Mouse (Mus musculus) forebrain, embryonic 16.5 days (tissue): Measurements from ENCODE around the gene Prr3. TPM values are rescaled to one million over a fixed set of nuclear protein-coding genes. Genes with fewer than 3 reads are reported as not detected.
A peak's percentile ranks its signal among the peaks of the same experiment; 100 is the strongest.

Experiments used
- ATAC-seq: fragments of 200-750 bp; cut with Nextera tagmentation; 2 replicates; pipeline ENCODE4 v1.8.0; 2017; ENCODE audit warnings: mild to moderate bottlenecking, moderate library complexity
- H3K27ac ChIP-seq: fragments of 300-500 bp; sonication (generic); 2 replicates; pipeline ENCODE4 v1.5.1; 2014; ENCODE audit warnings: low read length, control low read depth
- H3K27me3 ChIP-seq: fragments of 300-500 bp; sonication (generic); replicated peaks from 2 replicates; pipeline ENCODE4 v1.6.1; 2014; ENCODE audit warnings: low read length; ENCODE audit not compliant: control insufficient read depth, insufficient read depth
- H3K36me3 ChIP-seq: fragments of 300-500 bp; sonication (generic); 2 replicates; pipeline ENCODE4 v1.6.1; 2014; ENCODE audit not compliant: control insufficient read depth, insufficient read depth
- H3K4me1 ChIP-seq: fragments of 300-500 bp; sonication (generic); replicated peaks from 2 replicates; pipeline ENCODE4 v1.6.1; 2014; ENCODE audit warnings: low read length; ENCODE audit not compliant: control insufficient read depth, insufficient read depth
- H3K4me2 ChIP-seq: fragments of 300-500 bp; sonication (generic); 2 replicates; pipeline ENCODE4 v1.6.1; 2014; ENCODE audit warnings: mild to moderate bottlenecking, low read length, control low read depth
- H3K4me3 ChIP-seq: fragments of 300-500 bp; sonication (generic); replicated peaks from 2 replicates; pipeline ENCODE4 v1.5.1; 2014; ENCODE audit warnings: mild to moderate bottlenecking, low read length, control low read depth
- H3K9ac ChIP-seq: fragments of 300-500 bp; sonication (generic); replicated peaks from 2 replicates; pipeline ENCODE4 v1.6.1; 2014; ENCODE audit warnings: low read depth, low read length, control low read depth
- H3K9me3 ChIP-seq: fragments of 300-500 bp; sonication (generic); 2 replicates; pipeline ENCODE4 v1.6.1; 2016; ENCODE audit warnings: low read length; ENCODE audit not compliant: control insufficient read depth
- WGBS: fragments of 180-500 bp; shearing (Covaris S2); extraction: QIAGEN DNeasy Blood & Tissue Kit; methylation state at CpG from one replicate; pipeline ENCODE4 v1.1.7; 2014; 5-methylcytosine and 5-hydroxymethylcytosine counted together
- polyA plus RNA-seq: library from polyadenylated mRNA; unstranded; fragments of >200 nt; fragmentation: Nextera tagmentation; extraction: Ambion mirVana; gene quantifications from 2 replicates; pipeline ENCODE4 v1.2.1, GENCODE M21; 2015

Gene Prr3
- polyA plus RNA-seq = 78.9 and 93.2 TPM in 2 replicates

- H3K36me3 ChIP-seq = peaks cover 7% of the 10 kb centered on the region; the same call in 1 of the 2 replicates
- peaks cover 17% of the 10 kb centered on the region for H3K4me1 ChIP-seq
- WGBS = under 1% methylated on average over 83 of the region's 109 CpGs
- H3K4me2 ChIP-seq = peak within 1 kb of the TSS; percentile 79
- H3K9me3 ChIP-seq = no peaks in the 10 kb centered on the region
- no peaks in the 10 kb centered on the region for H3K27me3 ChIP-seq
- ATAC-seq = peak; percentile 79
- H3K4me3 ChIP-seq = peak within 1 kb of the TSS; percentile 97
- peak within 1 kb of the TSS; percentile 96 for H3K27ac ChIP-seq
- peak within 1 kb of the TSS; percentile 76 for H3K9ac ChIP-seq
Measured at GRCm38 (mm10) chr17:35979401-35980362, at the start of gene Prr3, which contains the start of gene Gnl1. Prr3 (minus strand) TSS chr17:35980236. Gnl1 (plus strand) TSS chr17:35979851.

GRCm38 (mm10) chr17:36028879-36029619 is 49.0 kb upstream of the Prr3 start:
- no peaks in the 10 kb centered on the region for H3K27me3 ChIP-seq
- ATAC-seq = no peak
- no peaks in the 10 kb centered on the region for H3K36me3 ChIP-seq
- H3K9me3 ChIP-seq = no peaks in the 10 kb centered on the region
- no peak overlapping the region for H3K4me3 ChIP-seq
- peaks cover 9% of the 10 kb centered on the region; the same call in 1 of the 2 replicates for H3K4me1 ChIP-seq
- 91% methylated on average over 7 of the region's 7 CpGs for WGBS
- no peak overlapping the region for H3K4me2 ChIP-seq
- no peak overlapping the region for H3K27ac ChIP-seq
- no peak overlapping the region for H3K9ac ChIP-seq

- Histone ChIP-seq H3K4me2 (no peak overlapping the region), H3K9me3 (no peaks in the 10 kb centered on the region), H3K27me3 (no peaks in the 10 kb centered on the region), H3K27ac (no peak overlapping the region), H3K4me3 (no peak overlapping the region), H3K9ac (no peak overlapping the region), H3K36me3 (no peaks in the 10 kb centered on the region), H3K4me1 (peaks cover 8% of the 10 kb centered on the region; the same call in 1 of the 2 replicates)
- no peak for ATAC-seq
- WGBS = 93% methylated on average over 4 of the region's 4 CpGs
Measured at GRCm38 (mm10) chr17:36027663-36028062, 47.6 kb upstream of the Prr3 start.

GRCm38 (mm10) chr17:36025901-36026300 is 45.9 kb upstream of the Prr3 start:
- Histone ChIP-seq H3K4me1 (no peaks in the 10 kb centered on the region), H3K27me3 (no peaks in the 10 kb centered on the region), H3K4me3 (no peak overlapping the region), H3K4me2 (no peak overlapping the region), H3K27ac (no peak overlapping the region), H3K36me3 (no peaks in the 10 kb centered on the region), H3K9me3 (no peaks in the 10 kb centered on the region), H3K9ac (no peak overlapping the region)
- WGBS = 92% methylated on average over 4 of the region's 4 CpGs
- ATAC-seq = no peak

- H3K36me3 ChIP-seq = no peaks in the 10 kb centered on the region
- 64% methylated on average over 5 of the region's 5 CpGs for WGBS
- H3K9me3 ChIP-seq = no peaks in the 10 kb centered on the region
- no peak for ATAC-seq
- no peak overlapping the region for H3K4me2 ChIP-seq
- no peak overlapping the region for H3K4me3 ChIP-seq
- H3K27me3 ChIP-seq = no peaks in the 10 kb centered on the region
- no peaks in the 10 kb centered on the region for H3K4me1 ChIP-seq
- no peak overlapping the region for H3K27ac ChIP-seq
- H3K9ac ChIP-seq = no peak overlapping the region
Measured at GRCm38 (mm10) chr17:36025197-36025596, 45.2 kb upstream of the Prr3 start.

- Histone ChIP-seq H3K27ac (no peak overlapping the region), H3K27me3 (no peaks in the 10 kb centered on the region), H3K9me3 (no peaks in the 10 kb centered on the region), H3K4me3 (no peak overlapping the region), H3K36me3 (no peaks in the 10 kb centered on the region), H3K4me1 (no peaks in the 10 kb centered on the region), H3K4me2 (no peak overlapping the region), H3K9ac (no peak overlapping the region)
- 63% methylated on average over 9 of the region's 9 CpGs for WGBS
- ATAC-seq = no peak
Measured at GRCm38 (mm10) chr17:36023710-36024654, 43.9 kb upstream of the Prr3 start.

GRCm38 (mm10) chr17:36022922-36023321 is 42.9 kb upstream of the Prr3 start:
- Histone ChIP-seq H3K27me3 (no peaks in the 10 kb centered on the region), H3K4me3 (no peak overlapping the region), H3K36me3 (no peaks in the 10 kb centered on the region), H3K9me3 (no peaks in the 10 kb centered on the region), H3K4me2 (no peak overlapping the region), H3K4me1 (no peaks in the 10 kb centered on the region), H3K27ac (no peak overlapping the region), H3K9ac (no peak overlapping the region)
- ATAC-seq = no peak
- WGBS = 92% methylated on average over 6 of the region's 6 CpGs

- Histone ChIP-seq H3K9me3 (no peaks in the 10 kb centered on the region), H3K4me2 (no peak overlapping the region), H3K36me3 (no peaks in the 10 kb centered on the region), H3K27ac (no peak overlapping the region), H3K27me3 (no peaks in the 10 kb centered on the region), H3K4me3 (no peak overlapping the region), H3K4me1 (no peaks in the 10 kb centered on the region), H3K9ac (no peak overlapping the region)
- no peak for ATAC-seq
- WGBS = 94% methylated on average over 9 of the region's 9 CpGs
Measured at GRCm38 (mm10) chr17:36022098-36022497, 42.1 kb upstream of the Prr3 start.
